Mouse (Mus musculus) intestine, postnatal 0 days (tissue): ENCODE data around the gene Mboat1. TPM values are rescaled to one million over a fixed set of nuclear protein-coding genes. Genes with fewer than 3 reads are reported as not detected.

ENCODE experiments used
- ATAC-seq: fragments of 200-750 bp; cut with Nextera tagmentation; 2 replicates; pipeline ENCODE4 v1.8.0; 2017; ENCODE audit warnings: mild to moderate bottlenecking, moderate TSS enrichment, moderate library complexity
- H3K27ac ChIP-seq: fragments of 300-500 bp; sonication (generic); 2 replicates; pipeline ENCODE4 v1.5.1; 2014; ENCODE audit warnings: mild to moderate bottlenecking, low read depth, low read length, moderate library complexity
- H3K27me3 ChIP-seq: fragments of 300-500 bp; sonication (generic); replicated peaks from 2 replicates; pipeline ENCODE4 v1.6.1; 2014; ENCODE audit warnings: low read length, mixed read lengths; ENCODE audit not compliant: control insufficient read depth, insufficient read depth
- H3K36me3 ChIP-seq: fragments of 300-500 bp; sonication (generic); 2 replicates; pipeline ENCODE4 v1.6.1; 2014; ENCODE audit warnings: mild to moderate bottlenecking, moderate library complexity; ENCODE audit not compliant: control insufficient read depth, insufficient read depth
- H3K4me1 ChIP-seq: fragments of 300-500 bp; sonication (generic); replicated peaks from 2 replicates; pipeline ENCODE4 v1.6.1; 2014; ENCODE audit warnings: antibody characterized with exemption, low read length, mixed read lengths; ENCODE audit not compliant: control insufficient read depth, insufficient read depth
- H3K4me2 ChIP-seq: fragments of 300-500 bp; sonication (generic); replicated peaks from 2 replicates; pipeline ENCODE4 v1.6.1; 2014; ENCODE audit warnings: low read depth, mild to moderate bottlenecking, moderate library complexity
- H3K4me3 ChIP-seq: fragments of 300-500 bp; sonication (generic); 2 replicates; pipeline ENCODE4 v1.5.1; 2014; ENCODE audit warnings: low read depth, low read length
- H3K9ac ChIP-seq: fragments of 300-500 bp; sonication (generic); 2 replicates; pipeline ENCODE4 v1.6.1; 2014; ENCODE audit warnings: mild to moderate bottlenecking, low read depth, low read length
- H3K9me3 ChIP-seq: fragments of 300-500 bp; sonication (generic); 2 replicates; pipeline ENCODE4 v1.6.1; 2016; ENCODE audit warnings: mixed run types; ENCODE audit not compliant: control insufficient read depth
- CTCF ChIP-seq: sonication (generic); IDR thresholded peaks from 2 replicates; pipeline ENCODE4 v1.5.1; 2016; ENCODE audit warnings: low read depth, mild to moderate bottlenecking, control low read depth, antibody characterized with exemption, moderate library complexity
- WGBS: fragments of 180-500 bp; shearing (Covaris S2); extraction: QIAGEN DNeasy Blood & Tissue Kit; methylation state at CpG from one replicate; pipeline ENCODE4 v1.1.7; 2014; 5-methylcytosine and 5-hydroxymethylcytosine counted together
- polyA plus RNA-seq: library from polyadenylated mRNA; unstranded; fragments of >200 nt; fragmentation: Nextera tagmentation; extraction: Ambion mirVana; gene quantifications from 2 replicates; pipeline ENCODE4 v1.2.1, GENCODE M21; 2015

Gene Mboat1
- polyA plus RNA-seq, 1 experiment from 2014 or later, result 13.6 TPM

GRCm38 (mm10) chr13:30200737-30201136, 64.4 kb downstream of the Mboat1 start:
- H3K9me3 ChIP-seq, result no peaks in the 10 kb centered on the region
- ATAC-seq, result no peak
- no peaks in the 10 kb centered on the region for H3K27me3 ChIP-seq
- H3K4me1 ChIP-seq, result no peaks in the 10 kb centered on the region; the same call in 1 of the 2 replicates
- no peak overlapping the region for H3K4me2 ChIP-seq
- H3K4me3 ChIP-seq, result no peak overlapping the region
- TF ChIP-seq CTCF, result no peak
- no peak overlapping the region for H3K27ac ChIP-seq
- no peaks in the 10 kb centered on the region for H3K36me3 ChIP-seq
- no peak overlapping the region for H3K9ac ChIP-seq
- WGBS, result 93% methylated on average over 2 of the region's 2 CpGs

GRCm38 (mm10) chr13:30203018-30203417, 66.7 kb downstream of the Mboat1 start:
- Histone ChIP-seq H3K27ac (no peak overlapping the region), H3K4me3 (no peak overlapping the region), H3K4me2 (no peak overlapping the region), H3K9ac (no peak overlapping the region), H3K9me3 (no peaks in the 10 kb centered on the region), H3K36me3 (no peaks in the 10 kb centered on the region), H3K27me3 (no peaks in the 10 kb centered on the region), H3K4me1 (no peaks in the 10 kb centered on the region; the same call in 1 of the 2 replicates)
- WGBS, result 61% methylated on average over 2 of the region's 2 CpGs
- ATAC-seq, result peak; percentile 72; the same call in 1 of the 2 replicates
- TF ChIP-seq CTCF, result no peak

- Histone ChIP-seq H3K27ac (no peak overlapping the region), H3K9me3 (no peaks in the 10 kb centered on the region), H3K36me3 (no peaks in the 10 kb centered on the region), H3K27me3 (no peaks in the 10 kb centered on the region), H3K4me1 (no peaks in the 10 kb centered on the region), H3K9ac (no peak overlapping the region), H3K4me2 (no peak overlapping the region), H3K4me3 (no peak overlapping the region)
- WGBS, result 87% methylated on average over 1 of the region's 1 CpGs
- ATAC-seq, result no peak
- no peak for TF ChIP-seq CTCF
Observed at GRCm38 (mm10) chr13:30208176-30208575, 71.9 kb downstream of the Mboat1 start.

- H3K9me3 ChIP-seq, result no peaks in the 10 kb centered on the region
- no peaks in the 10 kb centered on the region for H3K36me3 ChIP-seq
- no peak overlapping the region for H3K4me3 ChIP-seq
- no peak for TF ChIP-seq CTCF
- H3K4me2 ChIP-seq, result no peak overlapping the region
- WGBS, result 78% methylated on average over 9 of the region's 9 CpGs
- H3K4me1 ChIP-seq, result no peaks in the 10 kb centered on the region
- H3K27ac ChIP-seq, result no peak overlapping the region
- ATAC-seq, result no peak
- no peaks in the 10 kb centered on the region for H3K27me3 ChIP-seq
- no peak overlapping the region for H3K9ac ChIP-seq
Observed at GRCm38 (mm10) chr13:30213276-30213675, 77.0 kb downstream of the Mboat1 start.

GRCm38 (mm10) chr13:30217588-30218371, 81.5 kb downstream of the Mboat1 start:
- ATAC-seq, result no peak
- no peaks in the 10 kb centered on the region for H3K27me3 ChIP-seq
- H3K4me1 ChIP-seq, result no peaks in the 10 kb centered on the region
- H3K36me3 ChIP-seq, result no peaks in the 10 kb centered on the region
- no peak for TF ChIP-seq CTCF
- H3K9me3 ChIP-seq, result no peaks in the 10 kb centered on the region
- no peak overlapping the region for H3K4me3 ChIP-seq
- H3K27ac ChIP-seq, result no peak overlapping the region
- H3K4me2 ChIP-seq, result no peak overlapping the region
- H3K9ac ChIP-seq, result no peak overlapping the region
- 87% methylated on average over 12 of the region's 12 CpGs for WGBS

GRCm38 (mm10) chr13:30219597-30219996, 83.3 kb downstream of the Mboat1 start:
- Histone ChIP-seq H3K27ac (no peak overlapping the region), H3K27me3 (no peaks in the 10 kb centered on the region), H3K9me3 (no peaks in the 10 kb centered on the region), H3K4me2 (no peak overlapping the region), H3K4me1 (no peaks in the 10 kb centered on the region), H3K36me3 (0 out of 2 replicates have a peak, but pooled peaks cover 6% of the 10 kb centered on the region), H3K9ac (no peak overlapping the region), H3K4me3 (no peak overlapping the region)
- no peak for ATAC-seq
- TF ChIP-seq CTCF, result no peak
- WGBS, result 78% methylated on average over 7 of the region's 7 CpGs
